Mouse (Mus musculus) adipocyte (in vitro differentiated cells): ENCODE results near the gene Cpvl.

Experiments
- DNase-seq: peaks from one replicate; pipeline ENCODE4 v3.0.0-alpha.2; 2016; ENCODE audit warnings: low spot score

Gene Cpvl

GRCm38 (mm10) chr6:53884931-53885330 lies 93.5 kb downstream of the Cpvl start:
- DNase-seq: peak; percentile 56

GRCm38 (mm10) chr6:53884496-53884895 lies 94.0 kb downstream of the Cpvl start:
- DNase-seq: no peak

- no peak for DNase-seq
Measured at GRCm38 (mm10) chr6:53883405-53883804, 95.1 kb downstream of the Cpvl start.

- no peak for DNase-seq
Measured at GRCm38 (mm10) chr6:53881623-53882022, 96.8 kb downstream of the Cpvl start.

GRCm38 (mm10) chr6:53881235-53881606 lies 97.2 kb downstream of the Cpvl start:
- DNase-seq: no peak

- DNase-seq: no peak
Measured at GRCm38 (mm10) chr6:53880530-53881234, 97.8 kb downstream of the Cpvl start.

GRCm38 (mm10) chr6:53879567-53879966 lies 98.9 kb downstream of the Cpvl start:
- DNase-seq: no peak

- DNase-seq: no peak
Measured at GRCm38 (mm10) chr6:53874881-53875429, 103.5 kb downstream of the Cpvl start.

- no peak for DNase-seq
Measured at GRCm38 (mm10) chr6:53871903-53872302, 106.6 kb downstream of the Cpvl start.

- DNase-seq: no peak
Measured at GRCm38 (mm10) chr6:53863011-53863410, 115.5 kb downstream of the Cpvl start.

- peak; percentile 63 for DNase-seq
Measured at GRCm38 (mm10) chr6:53859106-53859505, 119.4 kb downstream of the Cpvl start.

- DNase-seq: no peak
Measured at GRCm38 (mm10) chr6:53857822-53858221, 120.6 kb downstream of the Cpvl start.

- DNase-seq: peak; percentile 69
Measured at GRCm38 (mm10) chr6:53856775-53857174, 121.7 kb downstream of the Cpvl start.

- DNase-seq: peak; percentile 29
Measured at GRCm38 (mm10) chr6:53854971-53855856, 123.3 kb downstream of the Cpvl start.

GRCm38 (mm10) chr6:53854226-53854625 lies 124.2 kb downstream of the Cpvl start:
- DNase-seq: no peak

GRCm38 (mm10) chr6:53853546-53853945 lies 124.9 kb downstream of the Cpvl start:
- no peak for DNase-seq

GRCm38 (mm10) chr6:53844626-53845025 lies 133.8 kb downstream of the Cpvl start:
- no peak for DNase-seq

GRCm38 (mm10) chr6:53825213-53825612 lies 153.3 kb downstream of the Cpvl start:
- DNase-seq: peak; percentile 70
